Mouse (Mus musculus) brown adipose tissue, adult 24 weeks (tissue): ENCODE results near the gene Fat3. TPM values are rescaled to one million over a fixed set of nuclear protein-coding genes. Genes with fewer than 3 reads are reported as not detected.
A peak's percentile ranks its signal among the peaks of the same experiment; 100 is the strongest.

ENCODE experiments used
- H3K27ac ChIP-seq: fragments of 200-500 bp; replicated peaks from 2 replicates; pipeline ENCODE4 v1.5.1; 2012; ENCODE audit warnings: low read depth, mild to moderate bottlenecking, low read length
- H3K4me1 ChIP-seq: fragments of 200-500 bp; 2 replicates; pipeline ENCODE4 v1.6.1; 2012; ENCODE audit warnings: low read length, mixed read lengths; ENCODE audit not compliant: control insufficient read depth, insufficient read depth, insufficient read length
- H3K4me3 ChIP-seq: fragments of 200-500 bp; 2 replicates; pipeline ENCODE4 v1.5.1; 2012; ENCODE audit warnings: low read depth, mild to moderate bottlenecking, low read length, moderate library complexity; ENCODE audit not compliant: insufficient read depth
- polyA plus RNA-seq: library from polyadenylated mRNA; stranded (reverse); fragments of >200 nt; gene quantifications from 2 replicates; pipeline ENCODE4 v1.2.4, GENCODE M21; 2012; ENCODE audit not compliant: missing spikeins, insufficient read depth, insufficient read length

Fat3 gene
- polyA plus RNA-seq, 1 experiment, result not detected

DNA sequence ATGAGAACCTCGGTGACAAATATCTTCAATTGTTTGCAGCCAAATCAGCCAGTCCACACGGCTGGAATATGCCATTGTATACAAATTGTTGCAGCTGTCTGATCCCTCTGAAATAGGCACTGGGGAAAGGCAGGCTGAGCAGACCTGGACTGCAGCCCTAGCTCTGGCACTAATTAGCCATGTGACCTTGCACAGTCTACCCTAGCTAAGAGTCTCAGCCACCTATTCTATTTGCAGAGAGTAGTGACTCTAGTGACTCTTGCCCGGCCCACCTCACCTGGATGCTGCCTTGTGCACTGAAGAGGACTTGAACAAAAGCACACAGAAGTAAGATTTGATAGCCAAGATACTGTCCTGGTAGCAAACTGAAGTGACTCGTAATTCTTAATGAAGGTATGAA, 235.6 kb downstream of the Fat3 start:
- Histone ChIP-seq H3K4me1 (no peaks in the 10 kb centered on the region), H3K4me3 (no peak overlapping the region), H3K27ac (no peak overlapping the region)

- Histone ChIP-seq H3K4me3 (no peak overlapping the region), H3K27ac (no peak overlapping the region), H3K4me1 (no peaks in the 10 kb centered on the region)
These were observed 243.7 kb downstream of the Fat3 start for GRCm38 (mm10) chr9:16257241-16257840.

GRCm38 (mm10) chr9:16256577-16257207, 244.4 kb downstream of the Fat3 start:
- Histone ChIP-seq H3K4me1 (no peaks in the 10 kb centered on the region), H3K27ac (no peak overlapping the region), H3K4me3 (no peak overlapping the region)

- Histone ChIP-seq H3K27ac (no peak overlapping the region), H3K4me3 (no peak overlapping the region), H3K4me1 (no peaks in the 10 kb centered on the region)
These were observed 254.3 kb downstream of the Fat3 start for GRCm38 (mm10) chr9:16246741-16247140.

DNA sequence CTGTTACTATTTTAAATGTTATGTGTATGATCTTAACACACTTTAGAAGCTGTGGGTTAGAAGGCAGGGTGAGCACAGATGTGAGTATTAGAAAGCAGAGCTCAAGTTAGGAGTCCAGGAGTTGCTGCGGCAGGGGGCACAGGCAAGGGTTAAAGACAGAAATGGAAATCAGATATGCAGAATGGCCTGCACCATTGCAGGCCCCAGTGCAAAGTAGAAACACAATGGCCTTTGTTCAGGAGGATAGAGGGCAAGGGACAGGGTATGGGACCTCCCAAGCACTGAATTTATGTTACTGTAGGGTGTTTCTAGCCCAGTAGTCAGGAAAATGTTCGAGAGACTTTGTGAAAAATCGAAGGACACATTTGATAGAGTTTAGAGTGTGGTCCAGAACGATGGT, 269.5 kb downstream of the Fat3 start:
- H3K4me1 ChIP-seq, result no peaks in the 10 kb centered on the region
- H3K27ac ChIP-seq, result no peak overlapping the region
- no peak overlapping the region for H3K4me3 ChIP-seq

DNA sequence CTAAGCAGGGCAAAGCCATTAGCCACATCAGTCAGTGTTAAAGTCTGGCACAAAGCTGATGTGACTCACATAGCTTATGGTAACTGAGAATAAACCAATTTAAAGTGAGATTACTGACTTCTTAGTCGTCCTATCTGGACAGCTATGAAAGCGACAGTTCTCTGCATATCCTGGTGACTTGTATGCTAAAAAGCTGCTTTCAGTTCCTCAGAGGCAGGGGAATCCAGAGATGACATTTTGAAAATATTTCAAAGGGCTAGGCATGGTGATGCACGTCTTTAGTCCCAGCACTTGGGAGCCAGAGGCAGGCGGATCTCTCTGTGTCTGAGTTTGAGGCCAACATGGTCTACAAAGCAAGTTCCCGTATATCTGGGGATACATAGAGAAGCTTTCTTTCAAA, 272.2 kb downstream of the Fat3 start:
- H3K4me1 ChIP-seq, result no peaks in the 10 kb centered on the region
- no peak overlapping the region for H3K4me3 ChIP-seq
- H3K27ac ChIP-seq, result no peak overlapping the region

DNA sequence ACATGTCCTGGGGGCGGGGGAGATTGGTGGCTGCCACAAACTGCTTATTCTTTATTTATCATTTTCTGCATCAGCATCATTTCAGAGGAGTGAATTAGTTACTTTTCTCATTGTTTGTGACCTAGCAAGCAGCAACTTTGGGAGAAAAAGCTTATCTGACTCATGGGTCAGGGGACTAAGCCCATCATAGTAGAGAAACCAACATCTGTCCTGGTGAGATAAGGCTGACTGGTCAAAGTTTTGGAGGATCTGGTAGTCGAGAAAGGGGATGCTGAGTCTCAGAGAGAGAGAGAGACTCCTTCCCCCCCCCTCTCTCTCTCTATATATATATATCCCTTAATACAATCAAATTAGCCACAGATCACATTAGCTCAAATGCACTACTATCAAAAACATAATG, 273.7 kb downstream of the Fat3 start:
- peaks cover 2% of the 10 kb centered on the region; the same call in 1 of the 2 replicates for H3K4me1 ChIP-seq
- H3K27ac ChIP-seq, result no peak overlapping the region
- H3K4me3 ChIP-seq, result no peak overlapping the region

DNA sequence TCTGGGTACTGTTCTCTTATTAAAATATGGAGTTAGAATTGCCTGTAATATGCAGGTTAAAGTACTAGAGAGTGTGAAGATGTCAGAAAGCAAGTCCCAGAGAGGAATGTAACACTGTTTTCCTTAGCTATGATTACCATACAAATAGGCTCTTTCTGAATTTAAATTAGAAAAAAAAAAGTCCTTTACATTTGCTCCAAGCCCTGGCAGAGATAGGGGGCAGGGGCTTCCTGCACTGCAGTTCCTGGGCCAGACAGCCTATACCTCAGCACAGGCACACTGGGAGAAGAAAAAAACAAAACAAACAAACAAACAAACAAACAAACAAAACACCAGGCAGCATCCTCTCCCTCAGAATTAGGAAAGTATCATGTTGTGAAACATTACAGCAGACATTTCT, 274.5 kb downstream of the Fat3 start:
- Histone ChIP-seq H3K27ac (no peak overlapping the region), H3K4me3 (no peak overlapping the region), H3K4me1 (peaks cover 2% of the 10 kb centered on the region; the same call in 1 of the 2 replicates)

DNA sequence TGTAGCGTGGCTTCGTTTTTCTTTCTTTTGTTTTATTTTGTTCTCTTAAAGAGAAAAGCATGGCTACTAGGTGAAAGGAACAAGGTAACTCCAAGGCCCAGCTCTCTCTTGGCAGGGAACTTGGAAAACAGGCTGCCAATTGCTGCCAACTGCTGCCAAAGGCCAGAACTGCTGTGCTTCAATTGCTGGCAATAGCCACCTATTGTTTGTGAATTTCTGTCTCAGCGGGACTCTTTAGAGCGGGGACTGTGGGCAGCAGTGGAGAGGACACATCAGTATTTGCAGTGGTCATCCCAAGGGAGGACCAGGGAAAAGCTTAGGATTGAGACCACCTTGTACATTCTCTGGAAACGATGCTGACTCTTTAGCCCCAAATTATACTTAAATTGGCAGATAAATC, 279.2 kb downstream of the Fat3 start:
- Histone ChIP-seq H3K4me1 (peaks cover 4% of the 10 kb centered on the region), H3K27ac (no peak overlapping the region), H3K4me3 (no peak overlapping the region)

- H3K4me3 ChIP-seq, result no peak overlapping the region
- peak overlapping the region; percentile 66 for H3K27ac ChIP-seq
- peaks cover 4% of the 10 kb centered on the region for H3K4me1 ChIP-seq
These were observed 284.9 kb downstream of the Fat3 start for GRCm38 (mm10) chr9:16216235-16216634.

DNA sequence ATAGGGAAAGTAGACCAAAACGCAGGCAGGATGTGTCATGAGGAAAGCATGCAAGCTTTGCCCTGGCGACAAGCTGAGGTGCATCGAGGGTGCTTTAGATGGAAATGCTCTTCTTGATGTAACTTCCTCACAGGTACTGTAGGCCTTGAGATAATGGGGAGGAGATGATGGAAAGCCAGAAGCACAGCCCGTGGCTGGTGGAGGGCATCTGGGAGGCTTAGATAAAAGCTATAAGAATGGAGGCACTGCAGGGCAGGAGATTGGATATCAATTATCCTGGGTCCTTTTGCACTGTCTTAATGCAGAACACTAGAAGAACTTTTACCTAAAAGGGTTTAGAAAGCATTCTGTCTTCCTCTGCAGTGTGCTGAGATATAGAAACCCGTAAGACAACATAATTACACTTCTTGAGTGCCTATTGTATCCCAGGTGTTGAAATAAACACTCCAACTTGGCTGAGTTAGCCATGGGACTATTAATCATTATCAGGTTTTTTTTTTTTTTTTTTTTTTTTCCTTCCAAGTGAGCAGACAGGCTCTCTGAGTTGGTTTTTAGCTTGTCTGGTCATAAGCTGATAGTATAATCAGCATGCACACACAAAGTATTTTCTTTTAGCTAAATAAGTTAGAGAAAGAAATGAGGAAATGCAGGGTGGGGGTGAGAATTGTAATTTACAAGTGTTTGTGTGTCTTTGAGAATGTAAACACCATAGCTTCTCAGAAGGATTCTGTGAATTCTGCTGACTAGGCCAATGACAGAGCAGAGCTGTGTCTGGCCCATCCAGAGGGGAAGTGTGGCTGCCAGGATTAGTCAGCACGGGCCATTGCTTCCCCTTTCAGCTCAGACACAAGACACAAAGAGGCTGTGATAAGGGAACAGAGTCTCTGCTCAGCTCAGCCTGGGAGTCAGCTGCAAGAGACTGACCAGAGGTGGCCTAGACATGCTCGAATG, 286.1 kb downstream of the Fat3 start:
- peak overlapping the region; percentile 36; the same call in 1 of the 2 replicates for H3K27ac ChIP-seq
- H3K4me3 ChIP-seq, result no peak overlapping the region
- peaks cover 2% of the 10 kb centered on the region; the same call in 1 of the 2 replicates for H3K4me1 ChIP-seq

DNA sequence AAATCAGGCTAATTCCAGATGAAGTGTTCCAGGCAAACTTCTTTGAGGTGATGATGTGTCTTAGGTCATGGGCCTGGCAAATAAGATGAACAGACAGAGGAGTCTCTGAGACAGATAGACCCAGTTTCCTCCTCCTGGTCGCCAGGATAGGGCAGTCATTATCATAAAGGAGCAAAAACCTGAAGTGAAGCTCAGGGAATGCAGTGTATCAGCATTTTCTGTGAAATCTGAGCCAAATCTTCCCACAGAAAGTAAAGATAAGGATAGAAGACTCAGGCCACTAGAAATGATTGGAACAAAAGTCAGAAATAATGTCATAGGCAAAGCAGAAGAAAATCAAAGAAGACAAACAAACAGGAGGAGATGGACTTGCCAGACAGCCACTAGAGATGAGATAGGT, 287.8 kb downstream of the Fat3 start:
- peaks cover 2% of the 10 kb centered on the region; the same call in 1 of the 2 replicates for H3K4me1 ChIP-seq
- no peak overlapping the region for H3K27ac ChIP-seq
- no peak overlapping the region for H3K4me3 ChIP-seq

GRCm38 (mm10) chr9:16212628-16213027, 288.5 kb downstream of the Fat3 start:
- Histone ChIP-seq H3K4me1 (peaks cover 2% of the 10 kb centered on the region; the same call in 1 of the 2 replicates), H3K4me3 (no peak overlapping the region), H3K27ac (no peak overlapping the region)

DNA sequence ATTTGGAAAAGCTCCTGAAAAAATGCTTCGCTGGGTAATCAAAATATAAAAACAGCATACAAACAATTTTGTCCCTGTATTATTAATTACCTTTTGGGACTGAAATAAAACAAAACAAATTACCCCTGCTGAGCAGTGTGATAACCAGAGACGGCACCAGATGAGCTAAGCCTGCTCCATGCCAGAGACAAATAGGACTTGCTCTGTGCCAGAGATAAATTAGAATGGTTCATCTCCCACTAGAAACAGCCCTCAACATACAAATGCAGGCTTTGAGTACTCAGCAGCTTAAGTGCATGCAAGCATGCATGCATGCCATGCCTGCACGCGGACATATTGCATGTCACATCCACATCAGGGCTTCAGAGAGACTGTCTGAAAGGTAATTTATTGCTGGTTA, 288.9 kb downstream of the Fat3 start:
- H3K4me3 ChIP-seq, result no peak overlapping the region
- peaks cover 2% of the 10 kb centered on the region; the same call in 1 of the 2 replicates for H3K4me1 ChIP-seq
- no peak overlapping the region for H3K27ac ChIP-seq

GRCm38 (mm10) chr9:16211468-16211867, 289.6 kb downstream of the Fat3 start:
- no peak overlapping the region for H3K4me3 ChIP-seq
- H3K4me1 ChIP-seq, result peaks cover 2% of the 10 kb centered on the region; the same call in 1 of the 2 replicates
- H3K27ac ChIP-seq, result no peak overlapping the region
